Mouse (Mus musculus) liver, embryonic 12.5 days (tissue): ENCODE results near the gene Bbs9. TPM values are rescaled to one million over a fixed set of nuclear protein-coding genes. Genes with fewer than 3 reads are reported as not detected.

Source experiments
- ATAC-seq: fragments of 200-750 bp; cut with Nextera tagmentation; 2 replicates; pipeline ENCODE4 v1.8.0; 2017; ENCODE audit warnings: moderate number of reproducible peaks, mild to moderate bottlenecking, moderate library complexity
- H3K27ac ChIP-seq: fragments of 300-500 bp; sonication (generic); 2 replicates; pipeline ENCODE4 v1.5.1; 2016; ENCODE audit warnings: mild to moderate bottlenecking
- H3K27me3 ChIP-seq: fragments of 300-500 bp; sonication (generic); replicated peaks from 2 replicates; pipeline ENCODE4 v1.6.1; 2016; ENCODE audit warnings: mild to moderate bottlenecking, moderate library complexity
- H3K36me3 ChIP-seq: fragments of 300-500 bp; sonication (generic); 2 replicates; pipeline ENCODE4 v1.6.1; 2016; ENCODE audit warnings: mild to moderate bottlenecking, moderate library complexity
- H3K4me1 ChIP-seq: fragments of 300-500 bp; sonication (generic); 2 replicates; pipeline ENCODE4 v1.6.1; 2016
- H3K4me2 ChIP-seq: fragments of 300-500 bp; sonication (generic); 2 replicates; pipeline ENCODE4 v1.6.1; 2016; ENCODE audit warnings: mild to moderate bottlenecking, moderate library complexity
- H3K4me3 ChIP-seq: fragments of 300-500 bp; sonication (generic); 2 replicates; pipeline ENCODE4 v1.5.1; 2016; ENCODE audit warnings: mild to moderate bottlenecking, moderate library complexity
- H3K9ac ChIP-seq: fragments of 300-500 bp; sonication (generic); 2 replicates; pipeline ENCODE4 v1.6.1; 2016; ENCODE audit warnings: mild to moderate bottlenecking, moderate library complexity
- H3K9me3 ChIP-seq: fragments of 300-500 bp; sonication (generic); replicated peaks from 2 replicates; pipeline ENCODE4 v1.6.1; 2016; ENCODE audit warnings: mild to moderate bottlenecking, moderate library complexity
- WGBS: fragments of 180-500 bp; shearing (Covaris S2); methylation state at CpG from one replicate; pipeline ENCODE4 v1.1.7; 2016; ENCODE audit not compliant: insufficient replicate concordance; 5-methylcytosine and 5-hydroxymethylcytosine counted together
- polyA plus RNA-seq: library from polyadenylated mRNA; unstranded; fragments of >200 nt; fragmentation: Nextera tagmentation; extraction: Ambion mirVana; gene quantifications from 2 replicates; pipeline ENCODE4 v1.2.1, GENCODE M21; 2016

Gene Bbs9
- polyA plus RNA-seq, 1 experiment from 2014 or later, result 5.4 TPM

GRCm38 (mm10) chr9:22879266-22879665 lies 403.8 kb downstream of the Bbs9 start:
- 71% methylated on average over 3 of the region's 3 CpGs for WGBS
- no peak for ATAC-seq

GRCm38 (mm10) chr9:22886351-22886750 lies 410.8 kb downstream of the Bbs9 start:
- no peak overlapping the region for H3K27ac ChIP-seq
- no peak for ATAC-seq
- no peaks in the 10 kb centered on the region for H3K4me1 ChIP-seq

More at GRCm38 (mm10) chr9:22879266-22879665, 403.8 kb downstream of the Bbs9 start:
- Histone ChIP-seq H3K4me1 (no peaks in the 10 kb centered on the region), H3K4me2 (no peak overlapping the region), H3K27ac (no peak overlapping the region), H3K9ac (no peak overlapping the region), H3K4me3 (no peak overlapping the region), H3K36me3 (no peaks in the 10 kb centered on the region), H3K27me3 (no peaks in the 10 kb centered on the region), H3K9me3 (no peaks in the 10 kb centered on the region)

GRCm38 (mm10) chr9:22905434-22905833 lies 429.9 kb downstream of the Bbs9 start:
- Histone ChIP-seq H3K9ac (no peak overlapping the region), H3K9me3 (no peaks in the 10 kb centered on the region), H3K36me3 (no peaks in the 10 kb centered on the region), H3K4me2 (no peak overlapping the region), H3K27ac (no peak overlapping the region), H3K27me3 (no peaks in the 10 kb centered on the region), H3K4me1 (no peaks in the 10 kb centered on the region), H3K4me3 (no peak overlapping the region)
- WGBS, result 42% methylated on average over 3 of the region's 3 CpGs
- ATAC-seq, result no peak

More at GRCm38 (mm10) chr9:22886351-22886750, 410.8 kb downstream of the Bbs9 start:
- no peaks in the 10 kb centered on the region for H3K27me3 ChIP-seq
- no peak overlapping the region for H3K4me2 ChIP-seq
- H3K36me3 ChIP-seq, result no peaks in the 10 kb centered on the region
- H3K4me3 ChIP-seq, result no peak overlapping the region
- H3K9me3 ChIP-seq, result no peaks in the 10 kb centered on the region
- H3K9ac ChIP-seq, result no peak overlapping the region
- 58% methylated on average over 4 of the region's 4 CpGs for WGBS

GRCm38 (mm10) chr9:22916808-22917207 lies 441.3 kb downstream of the Bbs9 start:
- ATAC-seq, result no peak
- no peaks in the 10 kb centered on the region for H3K9me3 ChIP-seq

GRCm38 (mm10) chr9:22935645-22936044 lies 460.1 kb downstream of the Bbs9 start:
- H3K4me2 ChIP-seq, result no peak overlapping the region

More at GRCm38 (mm10) chr9:22916808-22917207, 441.3 kb downstream of the Bbs9 start:
- Histone ChIP-seq H3K4me1 (no peaks in the 10 kb centered on the region), H3K27me3 (no peaks in the 10 kb centered on the region), H3K27ac (no peak overlapping the region), H3K9ac (no peak overlapping the region), H3K4me3 (no peak overlapping the region), H3K4me2 (no peak overlapping the region), H3K36me3 (no peaks in the 10 kb centered on the region)

More at GRCm38 (mm10) chr9:22935645-22936044, 460.1 kb downstream of the Bbs9 start:
- no peak overlapping the region for H3K9ac ChIP-seq
- H3K36me3 ChIP-seq, result no peaks in the 10 kb centered on the region
- ATAC-seq, result no peak
- no peaks in the 10 kb centered on the region for H3K9me3 ChIP-seq
- no peaks in the 10 kb centered on the region for H3K4me1 ChIP-seq
- H3K4me3 ChIP-seq, result no peak overlapping the region
- no peaks in the 10 kb centered on the region for H3K27me3 ChIP-seq
- H3K27ac ChIP-seq, result no peak overlapping the region

Other genes with a start within 250 kb of the Bbs9 start
- gene Zfp599, start 215.8 kb upstream of the Bbs9 start, polyA plus RNA-seq, result 2.2 and 2.3 TPM in 2 replicates
- 4.9 and 5.0 TPM in 2 replicates for gene Zfp810, start 168.1 kb upstream of the Bbs9 start, polyA plus RNA-seq
- 35.2 and 35.3 TPM in 2 replicates for gene Anln, start 86.5 kb upstream of the Bbs9 start, polyA plus RNA-seq
- 2.1 and 2.2 TPM in 2 replicates for gene 9530077C05Rik, start 64.2 kb upstream of the Bbs9 start, polyA plus RNA-seq
- gene Gm17545, start 21.4 kb upstream of the Bbs9 start, polyA plus RNA-seq, result not detected in 2 replicates
- gene Rp9, start 6.0 kb upstream of the Bbs9 start, polyA plus RNA-seq, result 55.7 and 56.0 TPM in 2 replicates